Mouse (Mus musculus) ES-E14 (cell line): ENCODE results near the gene Rps26.

Experiments used
- CHD2 ChIP-seq: IDR thresholded peaks from 2 replicates; pipeline ENCODE4 v1.6.1; 2014; ENCODE audit warnings: mild to moderate bottlenecking, low read depth, low read length, inconsistent platforms
- HCFC1 ChIP-seq: IDR thresholded peaks from 2 replicates; pipeline ENCODE4 v1.6.1; 2012; ENCODE audit warnings: low read length, inconsistent platforms, borderline replicate concordance; ENCODE audit not compliant: insufficient read depth
- MAFK ChIP-seq: IDR thresholded peaks from 2 replicates; pipeline ENCODE4 v1.6.1; 2014; ENCODE audit warnings: mild to moderate bottlenecking, low read depth, low read length, inconsistent platforms; ENCODE audit not compliant: insufficient read depth
- ZC3H11A ChIP-seq: IDR thresholded peaks from 2 replicates; pipeline ENCODE4 v1.6.1; 2012; ENCODE audit warnings: low read depth, mild to moderate bottlenecking, inconsistent platforms, low read length, borderline replicate concordance
- ZNF384 ChIP-seq: IDR thresholded peaks from 2 replicates; pipeline ENCODE4 v1.6.1; 2012; ENCODE audit warnings: low read depth, low read length, inconsistent platforms

DNA sequence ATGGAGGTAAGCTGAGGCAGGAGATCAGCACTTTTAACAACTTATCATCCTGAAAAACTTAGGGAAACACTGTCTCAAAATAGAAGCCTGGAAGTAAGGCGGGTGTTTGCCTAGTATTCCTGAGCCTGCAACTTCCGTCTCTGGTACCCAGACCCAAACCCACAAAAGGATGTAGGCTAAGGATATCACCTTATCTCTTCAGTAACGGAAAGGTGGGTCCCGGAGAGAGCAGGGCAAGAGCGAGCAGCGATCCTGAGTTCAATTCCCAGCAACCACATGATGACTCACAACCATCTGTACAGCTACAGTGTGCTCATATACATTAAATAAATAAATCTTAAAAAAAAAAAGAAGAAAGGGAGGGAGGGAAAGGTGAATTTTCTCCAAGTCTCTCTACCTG is 35.1 kb downstream of the Rps26 start:
- TF ChIP-seq ZNF384 (no peak), HCFC1 (no peak), CHD2 (no peak), MAFK (no peak), ZC3H11A (no peak)
